Mouse (Mus musculus) heart, postnatal 0 days (tissue): ENCODE data around the gene Acot13. TPM values are rescaled to one million over a fixed set of nuclear protein-coding genes. Genes with fewer than 3 reads are reported as not detected.
A peak's percentile ranks its signal among the peaks of the same experiment; 100 is the strongest.

Experiments used
- ATAC-seq: fragments of 200-750 bp; cut with Nextera tagmentation; 2 replicates; pipeline ENCODE4 v1.8.0; 2017; ENCODE audit warnings: low read depth, moderate number of reproducible peaks, moderate library complexity; ENCODE audit not compliant: insufficient read depth
- DNase-seq: peaks from one replicate; pipeline ENCODE4 v3.0.0-alpha.2; 2016; ENCODE audit warnings: low spot score
- H3K27ac ChIP-seq: fragments of 300-500 bp; sonication (generic); 2 replicates; pipeline ENCODE4 v1.5.1; 2014; ENCODE audit warnings: low read depth, mild to moderate bottlenecking
- H3K27me3 ChIP-seq: fragments of 300-500 bp; sonication (generic); 2 replicates; pipeline ENCODE4 v1.6.1; 2014; ENCODE audit warnings: low read length, mixed read lengths; ENCODE audit not compliant: control insufficient read depth, insufficient read depth
- H3K36me3 ChIP-seq: fragments of 300-500 bp; sonication (generic); replicated peaks from 2 replicates; pipeline ENCODE4 v1.6.1; 2014; ENCODE audit warnings: low read length, mixed read lengths; ENCODE audit not compliant: control insufficient read depth, insufficient read depth
- H3K4me1 ChIP-seq: fragments of 300-500 bp; sonication (generic); 2 replicates; pipeline ENCODE4 v1.6.1; 2014; ENCODE audit warnings: antibody characterized with exemption; ENCODE audit not compliant: control insufficient read depth, insufficient read depth
- H3K4me2 ChIP-seq: fragments of 300-500 bp; sonication (generic); 2 replicates; pipeline ENCODE4 v1.6.1; 2014; ENCODE audit warnings: low read depth, mild to moderate bottlenecking, low read length, moderate library complexity
- H3K4me3 ChIP-seq: fragments of 300-500 bp; sonication (generic); 2 replicates; pipeline ENCODE4 v1.5.1; 2014; ENCODE audit warnings: low read depth, low read length
- H3K9ac ChIP-seq: fragments of 300-500 bp; sonication (generic); replicated peaks from 2 replicates; pipeline ENCODE4 v1.6.1; 2014; ENCODE audit warnings: low read depth, low read length, mixed read lengths
- H3K9me3 ChIP-seq: fragments of 300-500 bp; sonication (generic); replicated peaks from 2 replicates; pipeline ENCODE4 v1.6.1; 2016; ENCODE audit warnings: low read length; ENCODE audit not compliant: control insufficient read depth
- CTCF ChIP-seq: IDR thresholded peaks from 2 replicates; pipeline ENCODE4 v1.5.1; 2016; ENCODE audit warnings: antibody characterized with exemption, control low read depth, low read depth
- EP300 ChIP-seq: IDR thresholded peaks from 2 replicates; pipeline ENCODE4 v1.6.1; 2016; ENCODE audit warnings: antibody characterized with exemption, low read depth
- WGBS: fragments of 180-500 bp; shearing (Covaris S2); extraction: QIAGEN DNeasy Blood & Tissue Kit; methylation state at CpG from one replicate; pipeline ENCODE4 v1.1.7; 2014; 5-methylcytosine and 5-hydroxymethylcytosine counted together
- polyA plus RNA-seq: library from polyadenylated mRNA; unstranded; fragments of >200 nt; fragmentation: Nextera tagmentation; extraction: Ambion mirVana; gene quantifications from 2 replicates; pipeline ENCODE4 v1.2.1, GENCODE M21; 2015
- total RNA-seq: library from RNA; depleted of rRNA; stranded (reverse); fragments of >200 nt; gene quantifications from 2 replicates; pipeline ENCODE4 v1.2.3, GENCODE M21; 2014; ENCODE audit warnings: low replicate concordance

Gene Acot13
- total and polyA plus RNA-seq, 2 experiments from 2014 or later: 219 to 609 TPM

GRCm38 (mm10) chr13:24867789-24868188, 36.4 kb upstream of the Acot13 start:
- no peaks in the 10 kb centered on the region for H3K9me3 ChIP-seq
- no peaks in the 10 kb centered on the region for H3K4me1 ChIP-seq
- H3K27ac ChIP-seq: no peak overlapping the region
- H3K4me3 ChIP-seq: no peak overlapping the region
- ATAC-seq (no peak), DNase-seq (no peak)
- H3K9ac ChIP-seq: no peak overlapping the region
- H3K4me2 ChIP-seq: no peak overlapping the region
- no peaks in the 10 kb centered on the region for H3K27me3 ChIP-seq
- no peaks in the 10 kb centered on the region for H3K36me3 ChIP-seq
- 90% methylated on average over 10 of the region's 10 CpGs for WGBS
- TF ChIP-seq CTCF: no peak
- TF ChIP-seq EP300: no peak

GRCm38 (mm10) chr13:24866430-24867402, 35.4 kb upstream of the Acot13 start:
- Histone ChIP-seq H3K4me1 (no peaks in the 10 kb centered on the region), H3K4me3 (no peak overlapping the region), H3K4me2 (no peak overlapping the region), H3K9me3 (no peaks in the 10 kb centered on the region), H3K36me3 (no peaks in the 10 kb centered on the region), H3K27me3 (no peaks in the 10 kb centered on the region), H3K27ac (no peak overlapping the region), H3K9ac (no peak overlapping the region)
- DNase-seq: no peak
- TF ChIP-seq EP300 (no peak), CTCF (no peak)
- WGBS: 68% methylated on average over 9 of the region's 9 CpGs
- ATAC-seq: no peak

- peak; percentile 21 for DNase-seq
- TF ChIP-seq EP300 (no peak), CTCF (peak; percentile 34)
- Histone ChIP-seq H3K4me3 (no peak overlapping the region), H3K36me3 (no peaks in the 10 kb centered on the region), H3K9ac (no peak overlapping the region), H3K4me2 (no peak overlapping the region), H3K9me3 (no peaks in the 10 kb centered on the region), H3K4me1 (no peaks in the 10 kb centered on the region), H3K27me3 (no peaks in the 10 kb centered on the region), H3K27ac (no peak overlapping the region)
- WGBS: 49% methylated on average over 7 of the region's 7 CpGs
- ATAC-seq: no peak
These were observed 31.2 kb upstream of the Acot13 start for GRCm38 (mm10) chr13:24862520-24862919.

GRCm38 (mm10) chr13:24862021-24862420, 30.7 kb upstream of the Acot13 start:
- no peaks in the 10 kb centered on the region for H3K36me3 ChIP-seq
- H3K4me1 ChIP-seq: no peaks in the 10 kb centered on the region
- no peak overlapping the region for H3K4me2 ChIP-seq
- no peak overlapping the region for H3K27ac ChIP-seq
- no peak overlapping the region for H3K4me3 ChIP-seq
- no peak overlapping the region for H3K9ac ChIP-seq
- no peaks in the 10 kb centered on the region for H3K9me3 ChIP-seq
- DNase-seq (no peak), ATAC-seq (no peak)
- TF ChIP-seq CTCF (no peak), EP300 (no peak)
- WGBS: 57% methylated on average over 7 of the region's 7 CpGs
- H3K27me3 ChIP-seq: no peaks in the 10 kb centered on the region

GRCm38 (mm10) chr13:24861084-24861483, 29.7 kb upstream of the Acot13 start:
- DNase-seq (no peak), ATAC-seq (no peak)
- Histone ChIP-seq H3K9ac (no peak overlapping the region), H3K4me2 (no peak overlapping the region), H3K9me3 (no peaks in the 10 kb centered on the region), H3K4me1 (no peaks in the 10 kb centered on the region), H3K4me3 (no peak overlapping the region), H3K36me3 (no peaks in the 10 kb centered on the region), H3K27me3 (no peaks in the 10 kb centered on the region), H3K27ac (no peak overlapping the region)
- WGBS: 70% methylated on average over 12 of the region's 12 CpGs
- no peak for TF ChIP-seq EP300
- no peak for TF ChIP-seq CTCF
